Mouse (Mus musculus): ENCODE data around the gene Trio.

Trio gene

GRCm38 (mm10) chr15:27801177-27801576, 224.5 kb downstream of the Trio start:
- no peak for DNase-seq (ENCODE audit: low read depth, low spot score)

GRCm38 (mm10) chr15:27797480-27798155, 228.0 kb downstream of the Trio start:
- no peak for DNase-seq (ENCODE audit: low read depth, low spot score)

GRCm38 (mm10) chr15:27796868-27797222, 228.8 kb downstream of the Trio start:
- DNase-seq (ENCODE audit: low read depth, low spot score) = no peak

- no peak for DNase-seq (ENCODE audit: low read depth, low spot score)
Measured at GRCm38 (mm10) chr15:27795942-27796867, 229.4 kb downstream of the Trio start.

GRCm38 (mm10) chr15:27793284-27793683, 232.4 kb downstream of the Trio start:
- DNase-seq (ENCODE audit: low read depth, low spot score) = no peak

- no peak for DNase-seq (ENCODE audit: low read depth, low spot score)
Measured at GRCm38 (mm10) chr15:27792473-27792872, 233.2 kb downstream of the Trio start.

GRCm38 (mm10) chr15:27791141-27791540, 234.5 kb downstream of the Trio start:
- no peak for DNase-seq (ENCODE audit: low read depth, low spot score)

- DNase-seq (ENCODE audit: low read depth, low spot score) = no peak
Measured at GRCm38 (mm10) chr15:27790699-27791098, 234.9 kb downstream of the Trio start.

GRCm38 (mm10) chr15:27789325-27789724, 236.3 kb downstream of the Trio start:
- DNase-seq (ENCODE audit: low read depth, low spot score) = no peak

GRCm38 (mm10) chr15:27788122-27788759, 237.4 kb downstream of the Trio start:
- DNase-seq (ENCODE audit: low read depth, low spot score) = no peak

- DNase-seq (ENCODE audit: low read depth, low spot score) = no peak
Measured at GRCm38 (mm10) chr15:27787151-27787550, 238.5 kb downstream of the Trio start.

- no peak for DNase-seq (ENCODE audit: low read depth, low spot score)
Measured at GRCm38 (mm10) chr15:27786418-27786817, 239.2 kb downstream of the Trio start.

- DNase-seq (ENCODE audit: low read depth, low spot score) = no peak
Measured at GRCm38 (mm10) chr15:27785280-27786001, 240.2 kb downstream of the Trio start.

- no peak for DNase-seq (ENCODE audit: low read depth, low spot score)
Measured at GRCm38 (mm10) chr15:27784126-27784563, 241.5 kb downstream of the Trio start.

- no peak for DNase-seq (ENCODE audit: low read depth, low spot score)
Measured at GRCm38 (mm10) chr15:27783541-27784125, 242.0 kb downstream of the Trio start.

- no peak for DNase-seq (ENCODE audit: low read depth, low spot score)
Measured at GRCm38 (mm10) chr15:27783092-27783491, 242.6 kb downstream of the Trio start.

- no peak for DNase-seq (ENCODE audit: low read depth, low spot score)
Measured at GRCm38 (mm10) chr15:27782383-27783036, 243.1 kb downstream of the Trio start.

GRCm38 (mm10) chr15:27779827-27780226, 245.8 kb downstream of the Trio start:
- no peak for DNase-seq (ENCODE audit: low read depth, low spot score)

GRCm38 (mm10) chr15:27779398-27779797, 246.2 kb downstream of the Trio start:
- no peak for DNase-seq (ENCODE audit: low read depth, low spot score)

GRCm38 (mm10) chr15:27778256-27778655, 247.4 kb downstream of the Trio start:
- no peak for DNase-seq (ENCODE audit: low read depth, low spot score)

All from retina, postnatal 7 days (tissue).